In the genomic region with DNA sequence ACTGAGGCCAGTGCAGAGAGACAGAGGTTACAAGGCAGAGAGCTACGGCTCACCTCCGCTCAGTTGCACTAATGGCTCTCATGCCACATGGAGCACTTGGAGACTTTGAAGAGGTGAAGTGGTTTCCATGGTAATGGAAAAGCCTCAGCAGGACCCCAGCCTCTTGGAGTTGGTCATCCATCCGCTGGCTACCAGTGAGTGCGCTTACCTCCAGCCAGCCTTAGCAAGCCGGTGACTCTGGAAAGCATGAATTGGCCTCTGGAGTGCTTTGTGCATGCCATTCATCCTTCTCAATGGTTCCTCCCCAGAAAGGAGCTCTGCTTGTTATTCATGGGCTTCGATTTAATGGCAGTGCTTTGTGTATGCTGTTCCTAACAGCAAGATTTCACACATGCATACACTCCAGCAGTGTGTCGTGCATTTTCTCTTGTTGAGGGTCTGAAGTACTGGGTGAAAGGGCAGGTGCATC, we compare ENCODE assay signal across 14 mouse cellular contexts.
A peak's percentile ranks its signal among the peaks of the same experiment; 100 is the strongest.
DNase-seq lines count a peak whose midpoint lies in the region; ATAC-seq lines count a peak whose summit lies in the region.
"Had no signal": no experiment of that assay in that cellular context is flagged by ENCODE, and none has a peak within 500 bp of the region (broad histone marks: within the 10 kb centered on the region; RNA-seq: fewer than 3 reads in every experiment).

No protein-coding gene starts in this region.

- no peaks in the 10 kb centered on the region for H3K9me3 ChIP-seq in forebrain, embryonic 11.5 days (ENCODE audit: control insufficient read depth, low read length)
- H3K9me3 ChIP-seq in hindbrain, embryonic 15.5 days = no peaks in the 10 kb centered on the region
- H3K9me3 ChIP-seq in kidney, embryonic 14.5 days (ENCODE audit: control insufficient read depth, low read length) = no peaks in the 10 kb centered on the region
- H3K9me3 ChIP-seq: embryonic facial prominence, embryonic 15.5 days had no signal

- H3K4me1 ChIP-seq in forebrain, embryonic 11.5 days (replicated peaks; ENCODE audit: control insufficient read depth, insufficient read depth, low read length) = peaks cover 15% of the 10 kb centered on the region
- peaks cover 17% of the 10 kb centered on the region for H3K4me1 ChIP-seq in hindbrain, embryonic 15.5 days (replicated peaks)
- H3K4me1 ChIP-seq in kidney, embryonic 14.5 days (ENCODE audit: control insufficient read depth, insufficient read depth, low read length) = no peaks in the 10 kb centered on the region
- H3K4me1 ChIP-seq: embryonic facial prominence, embryonic 15.5 days had no signal

- no peak overlapping the region for H3K4me3 ChIP-seq in forebrain, embryonic 11.5 days (ENCODE audit: low read depth, low read length)
- no peak overlapping the region for H3K4me3 ChIP-seq in hindbrain, embryonic 15.5 days
- H3K4me3 ChIP-seq in kidney, embryonic 14.5 days (ENCODE audit: low read length) = no peak overlapping the region
- H3K4me3 ChIP-seq: embryonic facial prominence, embryonic 15.5 days; layer of hippocampus, adult 2 months had no signal

- H3K27ac ChIP-seq in forebrain, embryonic 11.5 days (ENCODE audit: low read depth, low read length) = peak overlapping the region; percentile 46; the same call in 1 of the 2 replicates
- H3K27ac ChIP-seq in hindbrain, embryonic 15.5 days (replicated peaks) = no peak overlapping the region
- no peak overlapping the region for H3K27ac ChIP-seq in kidney, embryonic 14.5 days (ENCODE audit: low read depth, low read length)
- H3K27ac ChIP-seq: embryonic facial prominence, embryonic 15.5 days; layer of hippocampus, adult 2 months; liver, embryonic 14.5 days had no signal

- DNase-seq in embryo, embryonic 10 days (ENCODE audit: low spot score) = peak; percentile 75
- DNase-seq in forebrain, embryonic 11.5 days (ENCODE audit: low spot score) = peak; percentile 70
- peak; percentile 35 for DNase-seq in neural tube, embryonic 10.5 days (ENCODE audit: extremely low spot score, low spot score)
- DNase-seq in urinary bladder, postnatal 25 days (ENCODE audit: low spot score) = no peak
- no peak for DNase-seq in gastrocnemius, postnatal 36 days
- no peak for DNase-seq in heart, adult 9 months (ENCODE audit: low spot score in 2 of 2)
- DNase-seq: cerebellum, adult 9-10 months; kidney, adult 11 months; left cerebral cortex, postnatal 4 days had no signal

- no peak overlapping the region; the same call in 1 of the 2 replicates for H3K4me2 ChIP-seq in forebrain, embryonic 11.5 days (ENCODE audit: low read depth, low read length, severe bottlenecking)
- H3K4me2 ChIP-seq in hindbrain, embryonic 15.5 days = no peak overlapping the region
- H3K4me2 ChIP-seq in kidney, embryonic 14.5 days (replicated peaks; ENCODE audit: low read depth, low read length) = no peak overlapping the region
- H3K4me2 ChIP-seq: embryonic facial prominence, embryonic 15.5 days had no signal

- ATAC-seq in forebrain, embryonic 11.5 days (replicated peaks; ENCODE audit: low FRiP score) = peak; percentile 88
- peak; percentile 84 for ATAC-seq in hindbrain, embryonic 15.5 days (ENCODE audit: low FRiP score, low read depth)
- ATAC-seq in kidney, embryonic 14.5 days (ENCODE audit: low FRiP score, low TSS enrichment) = no peak

- WGBS in forebrain, embryonic 11.5 days = 16% methylated on average over 7 of the region's 7 CpGs
- 14% methylated on average over 7 of the region's 7 CpGs for WGBS in hindbrain, embryonic 15.5 days
- 51% methylated on average over 7 of the region's 7 CpGs for WGBS in kidney, embryonic 14.5 days

- H3K36me3 ChIP-seq in forebrain, embryonic 11.5 days (ENCODE audit: control insufficient read depth, insufficient read depth, low read length) = no peaks in the 10 kb centered on the region
- no peaks in the 10 kb centered on the region for H3K36me3 ChIP-seq in hindbrain, embryonic 15.5 days
- H3K36me3 ChIP-seq in kidney, embryonic 14.5 days (ENCODE audit: control insufficient read depth, insufficient read depth, low read length) = no peaks in the 10 kb centered on the region
- H3K36me3 ChIP-seq: embryonic facial prominence, embryonic 15.5 days had no signal

- peaks cover 6% of the 10 kb centered on the region; the same call in 1 of the 2 replicates for H3K27me3 ChIP-seq in forebrain, embryonic 11.5 days (ENCODE audit: control insufficient read depth, insufficient read depth, low read length)
- 0 out of 2 replicates have a peak, but pooled peaks cover 3% of the 10 kb centered on the region for H3K27me3 ChIP-seq in hindbrain, embryonic 15.5 days
- H3K27me3 ChIP-seq in kidney, embryonic 14.5 days (ENCODE audit: control insufficient read depth, insufficient read depth, low read length) = no peaks in the 10 kb centered on the region

- intact Hi-C loops in gastrocnemius, postnatal 36 days (cut with DNase I) = no loop called here

- H3K9ac ChIP-seq in forebrain, embryonic 11.5 days (ENCODE audit: low read length) = no peak overlapping the region
- H3K9ac ChIP-seq in hindbrain, embryonic 15.5 days = no peak overlapping the region
- H3K9ac ChIP-seq in kidney, embryonic 14.5 days (ENCODE audit: low read depth, low read length) = no peak overlapping the region
- H3K9ac ChIP-seq: embryonic facial prominence, embryonic 15.5 days; liver, embryonic 14.5 days had no signal

Comparison
In these comparisons a context has a peak if more than half of its experiments do, and no peak if none do; other contexts are left out.
1. DNase-seq: peak in embryo, embryonic 10 days (single experiment), forebrain, embryonic 11.5 days (single experiment) and neural tube, embryonic 10.5 days (single experiment); none in urinary bladder, postnatal 25 days (single experiment), gastrocnemius, postnatal 36 days (0 of 2) and heart, adult 9 months (0 of 2).